Mouse (Mus musculus): ENCODE measurements at regions not wholly inside any gene's neighbourhood (a gene's known extent, or its start where the extent isn't known, plus 50 kb on each side); places are given as distances from the start of the nearest gene placed in this dataset.

- no peak for DNase-seq (ENCODE audit: low spot score in 2 of 2)
These were observed 370.9 kb downstream of the Dcdc2c start for GRCm38 (mm10) chr12:28181265-28181664.

DNA sequence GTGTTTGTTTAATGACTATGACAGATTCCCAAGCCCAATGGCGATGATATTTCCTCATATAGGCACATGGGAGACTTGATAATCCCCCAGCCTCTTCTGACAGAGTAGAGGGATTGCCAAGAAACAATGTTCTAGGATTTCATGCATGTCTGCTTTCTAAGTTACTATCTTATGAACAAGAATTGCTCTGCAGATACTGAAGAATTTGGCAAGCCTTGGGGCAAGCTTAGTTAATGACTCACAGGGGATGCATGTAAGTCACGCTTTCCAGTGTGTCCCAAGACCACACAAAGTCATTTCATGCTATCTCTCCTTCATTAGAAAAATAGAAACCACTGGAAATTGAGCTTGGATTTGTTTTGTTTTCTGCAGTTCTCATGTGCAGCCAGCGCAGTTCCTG, 376.2 kb downstream of the Dcdc2c start:
- no peak for DNase-seq (ENCODE audit: low spot score in 2 of 2)

DNA sequence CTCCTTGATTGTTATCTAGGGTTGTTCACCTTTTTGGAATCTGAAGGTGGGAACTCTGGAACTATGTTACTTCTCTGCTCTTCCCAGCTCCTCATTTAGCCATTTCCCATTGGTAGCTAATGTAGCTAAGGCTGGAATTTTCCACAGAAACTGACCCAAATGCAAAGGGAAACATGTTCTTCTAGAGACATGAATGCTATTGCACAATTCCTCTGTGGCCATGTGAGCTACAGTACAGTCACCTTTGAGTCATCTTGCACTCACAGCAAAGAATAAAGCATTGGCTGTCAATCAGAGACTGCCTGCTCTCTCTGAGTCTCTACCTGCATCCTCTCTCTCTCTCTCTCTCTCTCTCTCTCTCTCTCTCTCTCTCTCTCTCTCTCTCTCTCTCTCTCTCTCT, 378.1 kb downstream of the Dcdc2c start:
- DNase-seq (ENCODE audit: low spot score in 2 of 2), result no peak

- DNase-seq (ENCODE audit: low spot score in 2 of 2), result no peak
These were observed 393.4 kb downstream of the Dcdc2c start for GRCm38 (mm10) chr12:28158786-28159185.

DNA sequence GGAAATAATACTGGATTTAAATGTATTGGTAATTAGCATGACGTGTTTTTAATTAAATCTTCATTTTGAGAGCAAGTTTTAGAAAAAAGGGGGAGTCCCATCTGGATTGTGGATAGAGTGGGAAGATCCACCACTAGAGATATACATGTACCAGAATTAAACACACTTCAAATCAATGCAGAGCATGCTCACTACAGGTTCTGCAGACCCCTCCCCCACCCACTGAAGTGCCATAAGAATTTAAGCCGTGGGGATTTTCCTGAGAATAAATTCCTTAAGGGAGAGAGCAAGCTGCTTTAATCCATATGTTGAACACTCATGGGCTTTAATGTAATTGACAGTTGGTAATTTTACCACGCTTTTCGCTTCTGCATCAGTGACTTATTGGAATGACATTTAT, 401.4 kb downstream of the Dcdc2c start:
- no peak for DNase-seq (ENCODE audit: low spot score in 2 of 2)

DNA sequence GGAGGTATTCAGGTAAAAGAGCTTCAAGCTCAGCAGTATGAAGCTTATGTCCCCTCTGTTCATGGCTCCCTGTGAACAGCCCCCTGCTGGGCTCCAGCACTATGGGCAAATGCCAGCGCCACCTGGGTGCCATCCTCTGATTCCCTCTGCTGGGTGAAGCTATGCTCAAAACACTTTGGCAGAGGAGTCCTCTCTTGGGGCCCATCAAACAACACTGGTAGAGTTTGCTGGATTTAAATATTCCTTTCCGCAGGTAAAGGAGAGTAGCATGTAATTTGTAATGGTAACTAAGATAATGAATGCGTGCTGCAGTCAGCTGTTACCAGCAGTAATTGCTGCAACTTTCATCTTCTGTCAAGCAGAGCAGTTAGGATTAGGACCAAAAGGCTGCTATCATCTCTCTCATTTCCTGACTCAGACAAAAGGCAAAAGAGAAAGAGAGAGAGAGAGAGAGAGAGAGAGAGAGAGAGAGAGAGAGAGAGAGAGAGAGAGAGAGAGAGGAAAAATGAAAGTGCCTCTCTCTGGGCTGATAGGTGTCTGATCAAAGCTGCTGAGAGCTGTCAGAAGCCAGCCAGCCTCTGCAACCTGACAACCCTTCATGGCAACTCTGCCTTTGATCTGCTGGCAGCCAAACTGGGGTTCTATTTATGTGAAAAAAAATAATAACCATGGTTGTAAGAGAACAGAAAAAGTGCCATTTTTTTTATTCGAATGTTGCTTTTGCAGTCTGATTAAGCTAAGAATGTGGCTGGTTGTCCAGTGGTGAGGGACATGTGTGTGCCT, 416.2 kb downstream of the Dcdc2c start:
- no peak for DNase-seq (ENCODE audit: low spot score in 2 of 2)

- DNase-seq (ENCODE audit: low spot score in 2 of 2), result no peak
These were observed 429.4 kb downstream of the Dcdc2c start for GRCm38 (mm10) chr12:28122766-28123165.

DNA sequence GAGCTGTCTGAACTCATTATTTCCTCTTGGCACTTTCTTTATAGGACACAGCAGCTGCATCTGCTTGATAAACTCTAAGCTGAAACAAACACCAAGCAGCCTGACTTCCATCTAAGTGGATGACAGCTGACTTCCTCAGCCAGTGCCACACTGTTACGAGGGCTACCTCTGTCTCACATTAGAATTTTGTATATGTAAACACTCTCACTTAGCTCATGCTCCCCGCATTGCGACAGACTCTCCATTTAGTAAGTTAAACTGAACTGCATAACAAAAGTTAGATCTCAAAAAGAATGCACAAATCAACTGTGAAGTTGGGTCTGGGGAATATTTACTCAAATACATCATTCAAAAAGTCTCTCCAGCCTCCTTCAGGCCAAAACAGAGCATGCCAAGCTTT, 432.1 kb downstream of the Dcdc2c start:
- no peak for DNase-seq (ENCODE audit: low spot score in 2 of 2)

DNA sequence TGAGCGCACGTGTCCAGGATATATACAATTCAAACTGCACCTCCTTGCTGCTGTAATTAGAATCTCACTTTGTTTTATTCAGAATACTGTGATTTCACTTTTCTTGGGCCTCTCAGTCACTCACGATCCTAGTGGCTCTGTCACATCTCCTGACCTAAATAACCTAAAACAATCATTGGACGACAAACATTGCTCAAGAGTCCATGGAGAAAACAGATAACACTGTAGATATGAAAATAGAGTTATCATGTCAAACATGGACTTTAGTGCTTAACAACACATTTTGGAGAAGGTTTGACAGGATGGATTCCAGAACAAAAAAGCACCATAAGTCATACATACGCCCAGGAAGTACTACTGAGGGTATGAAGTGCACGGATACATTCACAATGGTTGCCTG, 461.5 kb downstream of the Dcdc2c start:
- DNase-seq (ENCODE audit: low spot score in 2 of 2), result no peak

DNA sequence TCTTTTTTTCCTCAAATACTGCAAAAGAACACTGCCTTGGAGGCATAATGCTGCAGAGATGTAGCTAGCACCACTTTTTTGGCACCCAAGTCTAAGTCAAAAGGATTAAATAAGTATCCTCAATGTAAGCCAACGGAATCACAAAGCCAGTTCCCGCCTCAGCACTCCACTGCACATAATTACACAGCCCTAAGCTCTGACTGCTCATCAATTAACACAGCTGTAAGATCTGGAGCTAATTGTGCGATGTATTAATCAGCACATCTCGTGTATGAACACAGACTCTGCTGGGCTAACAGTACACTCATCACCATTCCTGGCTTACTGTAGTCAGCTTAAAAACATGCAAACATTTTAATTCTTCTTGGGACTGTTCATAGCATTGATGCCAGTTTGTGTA, 466.7 kb downstream of the Dcdc2c start:
- no peak for DNase-seq (ENCODE audit: low spot score in 2 of 2)

GRCm38 (mm10) chr12:28076606-28077005, 475.6 kb downstream of the Dcdc2c start:
- no peak for DNase-seq (ENCODE audit: low spot score in 2 of 2)

DNA sequence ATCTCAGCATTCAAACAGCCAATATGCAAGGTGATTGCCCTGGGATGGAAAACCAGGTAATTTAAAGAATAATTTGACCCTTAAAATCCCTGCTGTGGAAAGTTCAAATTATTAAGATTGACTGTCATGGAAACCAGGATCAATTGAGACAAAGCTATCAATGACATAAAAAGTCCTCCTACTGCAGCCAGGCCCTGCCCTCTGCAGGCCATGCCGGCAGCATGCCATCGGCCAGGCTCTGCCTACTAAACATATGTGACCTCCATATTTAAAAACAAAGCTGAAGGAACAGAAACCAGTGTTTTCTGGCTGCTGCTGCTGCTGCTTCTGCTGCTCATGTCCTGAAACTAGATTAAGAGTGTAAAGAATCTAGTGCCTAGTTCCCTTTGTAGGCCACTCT, 483.6 kb downstream of the Dcdc2c start:
- no peak for DNase-seq (ENCODE audit: low spot score in 2 of 2)

DNA sequence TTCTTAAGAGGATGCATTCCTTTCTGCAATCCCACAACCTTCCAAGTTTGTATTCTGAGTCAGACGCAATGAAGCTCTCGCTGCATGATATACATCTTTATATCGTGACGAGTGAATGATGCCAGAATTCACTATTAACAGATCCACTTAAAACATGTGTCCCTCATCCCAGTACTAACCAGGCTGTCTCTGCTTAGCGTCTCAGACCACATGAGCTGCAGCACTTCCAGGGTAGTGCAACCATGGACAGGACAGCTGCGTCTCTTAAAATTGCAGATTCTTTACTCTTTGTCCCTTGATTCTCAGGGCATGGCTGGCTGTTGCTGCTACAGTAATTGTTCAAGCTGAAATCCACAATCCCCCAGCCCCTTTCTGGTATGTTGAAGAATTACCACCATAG, 491.9 kb downstream of the Dcdc2c start:
- no peak for DNase-seq (ENCODE audit: low spot score in 2 of 2)

DNA sequence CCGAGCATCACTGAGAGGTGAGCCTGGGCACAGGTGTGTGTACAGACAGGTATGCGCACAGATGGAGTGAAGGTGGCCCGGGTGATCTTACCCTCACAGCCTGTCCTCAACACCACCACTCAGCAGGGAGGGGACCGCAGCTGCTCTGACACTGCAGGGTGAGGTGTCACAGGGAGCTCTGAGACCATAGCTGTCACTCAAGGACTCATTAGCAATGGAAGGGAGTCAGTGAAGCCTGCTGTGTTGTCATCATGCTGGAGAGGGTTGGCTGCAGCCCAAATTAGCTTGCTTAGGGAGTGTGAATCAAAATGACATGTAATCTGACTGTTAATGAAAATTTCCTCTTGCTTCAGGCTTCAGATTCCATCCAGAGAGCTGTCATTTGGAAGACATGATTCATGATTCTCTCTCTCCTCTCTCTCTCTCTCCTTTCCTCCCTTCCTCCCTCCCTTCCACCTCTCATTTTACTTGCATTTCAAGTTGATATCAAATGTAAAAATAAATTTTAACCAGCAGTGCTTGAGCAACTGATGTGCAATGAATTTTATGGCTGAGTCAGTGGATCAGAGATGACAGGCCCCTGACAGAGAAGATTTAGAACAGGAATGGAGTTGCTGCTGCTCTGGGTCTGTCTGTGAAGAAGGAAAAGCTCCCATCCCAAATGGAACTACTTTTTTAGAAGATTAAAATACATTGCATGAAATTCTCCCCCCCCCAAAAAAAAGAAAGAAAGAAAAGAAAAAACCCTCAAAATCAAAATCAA, 496.5 kb downstream of the Dcdc2c start:
- DNase-seq (ENCODE audit: low spot score in 2 of 2), result peak; percentile 23 to 79

- DNase-seq (ENCODE audit: low spot score in 2 of 2), result no peak
These were observed 497.8 kb downstream of the Dcdc2c start for GRCm38 (mm10) chr12:28054444-28054843.

GRCm38 (mm10) chr12:28047989-28048388, 504.2 kb downstream of the Dcdc2c start:
- DNase-seq (ENCODE audit: low spot score in 2 of 2), result no peak

DNA sequence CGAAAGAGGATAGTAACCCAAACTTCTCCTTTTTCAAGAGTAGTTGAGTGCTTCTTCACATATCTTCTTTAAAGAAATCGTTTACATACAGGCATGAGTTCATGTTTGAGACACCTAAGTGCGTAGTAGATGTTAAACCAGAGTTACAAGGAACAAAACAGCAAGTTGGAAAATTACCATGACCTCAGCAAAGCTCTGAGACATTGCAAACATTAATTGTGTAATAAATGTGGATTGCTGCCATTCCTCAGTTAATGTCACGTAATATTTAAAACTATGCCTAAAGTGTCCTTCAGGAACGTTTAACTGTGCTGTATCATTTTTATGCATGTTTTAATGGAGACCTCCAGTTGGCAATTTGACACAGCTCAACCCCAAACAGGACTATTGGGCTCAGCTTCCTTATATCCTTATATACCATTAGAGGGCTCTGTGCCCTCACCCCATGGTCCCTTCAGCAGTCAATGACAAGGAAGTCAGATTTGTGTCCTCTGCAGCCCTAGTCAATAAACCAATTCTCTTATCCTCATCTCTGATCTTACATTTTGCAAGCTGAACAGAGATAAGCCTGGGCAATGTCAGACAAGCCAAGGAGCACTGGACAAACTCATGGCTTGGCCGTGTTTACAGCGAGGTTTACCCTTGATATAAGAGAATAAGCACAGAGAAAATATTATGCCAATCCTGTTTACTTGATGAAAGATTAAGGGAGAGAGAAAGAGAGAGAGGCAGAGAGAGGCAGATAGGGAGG, 513.9 kb downstream of the Dcdc2c start:
- no peak for DNase-seq (ENCODE audit: low spot score in 2 of 2)

- no peak for DNase-seq (ENCODE audit: low spot score in 2 of 2)
These were observed 553.0 kb downstream of the Dcdc2c start for GRCm38 (mm10) chr12:27999170-27999569.

GRCm38 (mm10) chr12:27992152-27992551, 560.0 kb downstream of the Dcdc2c start:
- no peak for DNase-seq (ENCODE audit: low spot score in 2 of 2)

DNA sequence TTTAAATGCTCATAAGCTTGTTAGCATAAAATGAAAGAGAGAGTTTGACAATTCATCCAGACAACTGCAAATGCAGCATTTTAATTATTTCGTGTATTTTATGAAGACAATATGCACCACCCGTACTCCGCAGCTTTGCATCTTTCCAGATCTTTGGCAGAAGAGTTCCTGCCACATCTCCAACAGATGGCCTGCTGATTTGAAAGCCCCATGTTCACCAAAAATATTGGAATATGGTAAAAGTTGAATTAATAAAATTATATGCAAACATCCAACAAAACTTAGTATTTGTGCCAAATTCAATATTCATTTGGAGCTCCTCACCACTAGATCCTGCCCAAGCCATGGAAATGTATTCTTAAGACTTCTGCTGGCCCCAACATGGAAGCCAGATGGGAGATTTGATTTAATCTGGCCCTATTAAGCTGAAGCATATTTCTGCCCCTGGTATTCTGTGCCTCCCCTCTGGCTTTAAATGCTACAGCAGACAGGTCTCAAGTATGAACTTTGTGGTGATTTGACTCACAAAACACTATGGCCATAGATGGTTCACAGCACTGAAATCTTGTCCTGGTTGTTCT, 567.8 kb downstream of the Dcdc2c start:
- no peak for DNase-seq (ENCODE audit: low spot score in 2 of 2)

DNA sequence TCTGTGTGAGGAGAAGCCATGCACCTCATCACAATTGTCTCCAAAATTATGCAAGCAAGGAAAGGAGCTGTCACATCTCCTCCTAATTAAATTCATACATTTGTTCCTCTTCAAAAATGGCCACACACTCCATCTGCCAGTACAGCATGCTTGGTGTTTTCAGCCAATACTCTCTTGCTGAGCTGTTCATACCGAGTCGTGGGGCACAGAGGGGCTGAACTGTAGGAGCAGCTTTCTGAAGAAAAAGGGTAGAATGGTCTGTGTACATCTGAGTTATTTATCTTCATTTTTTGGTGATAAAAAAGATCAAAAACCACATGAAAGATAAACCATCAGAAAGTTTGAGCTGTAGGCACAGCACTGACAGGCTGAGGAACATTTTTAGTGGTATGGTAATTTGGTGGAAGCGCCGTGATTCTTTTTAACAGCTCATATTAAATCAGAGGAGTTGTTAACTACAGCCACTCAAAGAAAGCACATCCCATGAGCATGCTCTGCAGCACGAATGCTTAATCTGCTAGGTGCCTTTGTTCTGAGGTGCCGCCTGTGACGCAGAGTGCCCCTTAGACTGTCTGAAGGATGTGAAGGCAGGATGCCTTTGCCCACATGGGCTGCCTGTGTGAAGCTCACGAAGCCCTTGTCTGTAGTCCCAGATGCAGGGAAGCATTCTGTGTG, 573.8 kb downstream of the Dcdc2c start:
- DNase-seq (ENCODE audit: low spot score in 2 of 2), result no peak

Measured in cerebellum, postnatal 4 days (tissue).